Mouse (Mus musculus) ES-E14 (cell line): ENCODE data around the gene Tradd. TPM values are rescaled to one million over a fixed set of nuclear protein-coding genes. Genes with fewer than 3 reads are reported as not detected.

Experiments used
- DNase-seq: peaks from one replicate; pipeline ENCODE4 v3.0.0-alpha.2; 2013; ENCODE audit warnings: low read depth, low spot score
- H3K27ac ChIP-seq: 2 replicates; pipeline ENCODE4 v1.5.1; 2012; ENCODE audit warnings: low read depth, mild to moderate bottlenecking, low read length, moderate library complexity, mixed read lengths; ENCODE audit not compliant: poor library complexity, insufficient read depth, severe bottlenecking
- H3K36me3 ChIP-seq: 2 replicates; pipeline ENCODE4 v1.6.1; 2012; ENCODE audit warnings: mild to moderate bottlenecking, low read length, moderate library complexity, mixed read lengths; ENCODE audit not compliant: control insufficient read depth, poor library complexity, insufficient read depth, severe bottlenecking
- H3K4me1 ChIP-seq, 2 experiments: fragments of 150-350 bp in 1 of 2; sonication (generic) in 1 of 2; 2 replicates each; pipeline ENCODE4 v1.6.1; 2012; ENCODE audit warnings: low read length in 2 of 2, mild to moderate bottlenecking in 1 of 2, mixed read lengths in 1 of 2; ENCODE audit not compliant: control insufficient read depth in 2 of 2, insufficient read depth in 2 of 2, poor library complexity in 1 of 2
- H3K4me3 ChIP-seq, 2 experiments: fragments of 150-350 bp in 1 of 2; sonication (generic) in 1 of 2; 2 replicates each; pipeline ENCODE4 v1.5.1; 2012; ENCODE audit warnings: low read length in 2 of 2, low read depth in 1 of 2, mild to moderate bottlenecking in 1 of 2, mixed read lengths in 1 of 2; ENCODE audit not compliant: insufficient read depth in 1 of 2, poor library complexity in 1 of 2, severe bottlenecking in 1 of 2
- H3K9ac ChIP-seq: 2 replicates; pipeline ENCODE4 v1.6.1; 2012; ENCODE audit warnings: low read depth, mild to moderate bottlenecking, low read length, mixed read lengths; ENCODE audit not compliant: poor library complexity, insufficient read depth, severe bottlenecking
- H3K9me3 ChIP-seq: fragments of 150-350 bp; sonication (generic); 2 replicates; pipeline ENCODE4 v1.6.1; 2012; ENCODE audit warnings: low read depth, mild to moderate bottlenecking, low read length; ENCODE audit not compliant: control insufficient read depth, insufficient read depth
- CHD2 ChIP-seq: IDR thresholded peaks from 2 replicates; pipeline ENCODE4 v1.6.1; 2014; ENCODE audit warnings: mild to moderate bottlenecking, low read depth, low read length, inconsistent platforms
- HCFC1 ChIP-seq: IDR thresholded peaks from 2 replicates; pipeline ENCODE4 v1.6.1; 2012; ENCODE audit warnings: low read length, inconsistent platforms, borderline replicate concordance; ENCODE audit not compliant: insufficient read depth
- MAFK ChIP-seq: IDR thresholded peaks from 2 replicates; pipeline ENCODE4 v1.6.1; 2014; ENCODE audit warnings: mild to moderate bottlenecking, low read depth, low read length, inconsistent platforms; ENCODE audit not compliant: insufficient read depth
- ZC3H11A ChIP-seq: IDR thresholded peaks from 2 replicates; pipeline ENCODE4 v1.6.1; 2012; ENCODE audit warnings: low read depth, mild to moderate bottlenecking, inconsistent platforms, low read length, borderline replicate concordance
- ZNF384 ChIP-seq: IDR thresholded peaks from 2 replicates; pipeline ENCODE4 v1.6.1; 2012; ENCODE audit warnings: low read depth, low read length, inconsistent platforms
- in situ Hi-C, 2 experiments: fragments of 600-800 bp; cut with MboI; formaldehyde crosslinking; loops; one replicate each; pipeline ENCODE4 v1.15.1; 2025; ENCODE audit warnings: low sequenced_read_pairs in 2 of 2, inconsistent platforms in 1 of 2; ENCODE audit not compliant: unreplicated experiment in 2 of 2
- total RNA-seq: library from RNA; depleted of rRNA; stranded (reverse); fragments of 300-350 nt; gene quantifications from 2 replicates; pipeline ENCODE4 v1.2.3, GENCODE M21; 2012

Gene Tradd
- total RNA-seq, 1 experiment: 7.6 TPM

- no peak overlapping the region for H3K9ac ChIP-seq
- no peak for DNase-seq
- H3K4me3 ChIP-seq: no peak overlapping the region; a peak in 1 of 4 replicates
- H3K9me3 ChIP-seq: no peaks in the 10 kb centered on the region
- H3K4me1 ChIP-seq: peaks cover 0 to 13% of the 10 kb centered on the region in 2 experiments; a peak in 2 of 4 replicates
- TF ChIP-seq ZNF384 (no peak), MAFK (no peak), ZC3H11A (no peak), HCFC1 (no peak), CHD2 (no peak)
- H3K36me3 ChIP-seq: no peaks in the 10 kb centered on the region
- no peak overlapping the region for H3K27ac ChIP-seq
- in situ Hi-C loops: loop anchor here in 1 of 2 experiments (25.0 kb wide), 1 partner anchor 626 kb away; the partner anchor contains the start of genes Ciao2b and Rrad
Measured at GRCm38 (mm10) chr8:105263244-105263912, 1.0 kb downstream of the Tradd start.

- Histone ChIP-seq H3K4me3 (no peak overlapping the region), H3K4me1 (peaks cover 0 to 8% of the 10 kb centered on the region in 2 experiments; a peak in 2 of 4 replicates), H3K36me3 (no peaks in the 10 kb centered on the region), H3K9ac (no peak overlapping the region), H3K27ac (no peak overlapping the region), H3K9me3 (no peaks in the 10 kb centered on the region)
- DNase-seq: no peak
- no peak for TF ChIP-seq HCFC1
- TF ChIP-seq ZC3H11A: no peak
- TF ChIP-seq ZNF384: peak; percentile 67
- in situ Hi-C loops: loop anchor here in 1 of 2 experiments (25.0 kb wide), 1 partner anchor 624 kb away; the partner anchor contains the start of genes Ciao2b and Rrad
Measured at GRCm38 (mm10) chr8:105261326-105261980, 3.0 kb downstream of the Tradd start.

DNA sequence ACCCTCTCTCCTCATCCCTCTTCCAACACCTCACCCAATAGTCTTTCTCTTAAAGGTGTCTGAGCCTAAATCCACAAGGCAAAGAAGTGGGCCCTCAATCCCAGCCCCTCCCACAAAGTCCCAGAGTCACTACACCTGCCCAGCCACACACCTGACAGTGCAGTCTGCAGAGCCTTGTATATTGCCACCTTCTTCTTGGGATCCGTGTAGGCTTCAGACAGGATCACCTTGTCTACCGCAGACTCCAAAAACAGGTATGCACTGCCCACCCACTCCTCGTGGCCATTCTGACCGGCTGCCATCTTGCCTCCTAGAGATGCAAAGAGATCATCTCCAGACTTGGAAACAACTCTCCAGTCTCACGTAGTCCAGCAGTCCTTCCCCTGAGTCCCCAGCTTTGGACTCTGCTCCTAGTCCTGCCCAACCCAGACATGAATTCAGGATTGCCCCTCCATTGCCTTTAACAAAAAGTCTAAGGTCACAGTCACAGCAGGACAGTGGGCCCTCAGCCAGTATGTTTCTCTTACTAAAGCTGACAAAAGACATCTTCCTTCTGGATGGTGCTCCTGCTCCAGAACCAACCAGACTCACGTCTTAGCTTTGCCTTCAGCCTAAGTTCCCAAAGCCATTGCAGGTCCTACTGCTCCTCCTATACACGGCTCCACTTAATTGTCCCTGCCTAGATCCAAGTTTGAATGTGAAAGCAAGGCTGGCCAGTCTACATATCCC, 3.9 kb downstream of the Tradd start:
- Histone ChIP-seq H3K36me3 (no peaks in the 10 kb centered on the region), H3K9me3 (no peaks in the 10 kb centered on the region), H3K4me3 (no peak overlapping the region), H3K4me1 (peaks cover 0 to 8% of the 10 kb centered on the region in 2 experiments; a peak in 2 of 4 replicates), H3K27ac (no peak overlapping the region), H3K9ac (no peak overlapping the region)
- in situ Hi-C loops: loop anchor here in 1 of 2 experiments (25.0 kb wide), 1 partner anchor 623 kb away; the partner anchor contains the start of genes Ciao2b and Rrad
- TF ChIP-seq HCFC1 (no peak), MAFK (no peak), ZC3H11A (no peak), CHD2 (no peak), ZNF384 (no peak)
- DNase-seq: no peak

DNA sequence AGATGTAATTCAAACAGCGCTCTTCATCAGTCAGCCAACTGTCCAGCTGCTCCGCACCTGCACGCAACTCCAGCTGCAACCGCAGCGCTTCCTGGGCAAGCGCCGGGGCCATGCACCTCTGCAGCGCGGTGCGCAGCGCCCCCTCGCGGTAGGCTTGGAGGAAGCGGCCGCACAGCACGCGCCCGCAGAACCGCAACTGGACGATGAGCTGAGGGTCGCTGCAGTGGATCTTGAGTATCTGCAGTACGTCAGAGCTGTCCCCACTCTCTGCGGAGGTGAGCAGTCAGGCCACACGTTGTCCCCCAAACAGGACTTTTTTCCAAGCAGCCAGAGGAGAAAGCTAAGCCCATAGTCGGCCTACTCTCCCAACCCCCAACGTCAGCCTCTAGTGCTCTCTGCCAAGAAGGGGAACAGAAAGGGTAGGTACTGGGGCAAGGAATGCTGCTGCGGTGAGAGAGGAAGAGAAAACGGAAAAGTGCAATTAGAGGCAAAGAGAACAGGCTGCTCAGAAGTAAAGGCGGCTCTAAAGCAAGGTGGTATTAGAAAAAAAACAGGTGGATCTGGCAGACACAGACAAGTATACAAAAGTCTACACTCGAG, 4.6 kb downstream of the Tradd start:
- H3K4me3 ChIP-seq: peak overlapping the region; percentile 53 to 57
- no peaks in the 10 kb centered on the region for H3K36me3 ChIP-seq
- peaks cover 0 to 10% of the 10 kb centered on the region in 2 experiments; a peak in 1 of 4 replicates for H3K4me1 ChIP-seq
- H3K27ac ChIP-seq: no peak overlapping the region
- H3K9me3 ChIP-seq: no peaks in the 10 kb centered on the region
- DNase-seq: no peak
- peak overlapping the region; percentile 45; the same call in 1 of the 2 replicates for H3K9ac ChIP-seq
- in situ Hi-C loops: loop anchor here in 1 of 2 experiments (25.0 kb wide), 1 partner anchor 623 kb away; the partner anchor contains the start of genes Ciao2b and Rrad
- TF ChIP-seq ZNF384: no peak
- TF ChIP-seq CHD2: no peak
- TF ChIP-seq ZC3H11A: no peak
- no peak for TF ChIP-seq HCFC1
- TF ChIP-seq MAFK: no peak
